Mouse (Mus musculus) midbrain, embryonic 10.5 days (tissue): ENCODE measurements around the gene Ppp1r14a. TPM values are rescaled to one million over a fixed set of nuclear protein-coding genes. Genes with fewer than 3 reads are reported as not detected.

Experiments
- DNase-seq: peaks from one replicate; pipeline ENCODE4 v3.0.0-alpha.2; 2017; ENCODE audit warnings: low spot score
- H3K27ac ChIP-seq: fragments of 300-500 bp; sonication (generic); replicated peaks from 2 replicates; pipeline ENCODE4 v1.5.1; 2016; ENCODE audit warnings: mild to moderate bottlenecking
- H3K27me3 ChIP-seq: fragments of 300-500 bp; sonication (generic); 2 replicates; pipeline ENCODE4 v1.6.1; 2016; ENCODE audit warnings: low read depth, mild to moderate bottlenecking; ENCODE audit not compliant: poor library complexity, severe bottlenecking
- H3K36me3 ChIP-seq: fragments of 300-500 bp; sonication (generic); 2 replicates; pipeline ENCODE4 v1.6.1; 2016; ENCODE audit warnings: mild to moderate bottlenecking, moderate library complexity
- H3K4me1 ChIP-seq: fragments of 300-500 bp; sonication (generic); 2 replicates; pipeline ENCODE4 v1.6.1; 2016
- H3K4me3 ChIP-seq: fragments of 300-500 bp; sonication (generic); 2 replicates; pipeline ENCODE4 v1.5.1; 2016; ENCODE audit warnings: mild to moderate bottlenecking, moderate library complexity
- H3K9me3 ChIP-seq: fragments of 300-500 bp; sonication (generic); replicated peaks from 2 replicates; pipeline ENCODE4 v1.6.1; 2016; ENCODE audit warnings: mild to moderate bottlenecking
- WGBS: fragments of 180-500 bp; shearing (Covaris S2); methylation state at CpG from one replicate; pipeline ENCODE4 v1.1.7; 2016; 5-methylcytosine and 5-hydroxymethylcytosine counted together
- polyA plus RNA-seq: library from polyadenylated mRNA; unstranded; fragments of >200 nt; fragmentation: Nextera tagmentation; extraction: Ambion mirVana; gene quantifications from 2 replicates; pipeline ENCODE4 v1.2.1, GENCODE M21; 2016

Gene Ppp1r14a
- polyA plus RNA-seq, 1 experiment from 2014 or later = 21.9 TPM

DNA sequence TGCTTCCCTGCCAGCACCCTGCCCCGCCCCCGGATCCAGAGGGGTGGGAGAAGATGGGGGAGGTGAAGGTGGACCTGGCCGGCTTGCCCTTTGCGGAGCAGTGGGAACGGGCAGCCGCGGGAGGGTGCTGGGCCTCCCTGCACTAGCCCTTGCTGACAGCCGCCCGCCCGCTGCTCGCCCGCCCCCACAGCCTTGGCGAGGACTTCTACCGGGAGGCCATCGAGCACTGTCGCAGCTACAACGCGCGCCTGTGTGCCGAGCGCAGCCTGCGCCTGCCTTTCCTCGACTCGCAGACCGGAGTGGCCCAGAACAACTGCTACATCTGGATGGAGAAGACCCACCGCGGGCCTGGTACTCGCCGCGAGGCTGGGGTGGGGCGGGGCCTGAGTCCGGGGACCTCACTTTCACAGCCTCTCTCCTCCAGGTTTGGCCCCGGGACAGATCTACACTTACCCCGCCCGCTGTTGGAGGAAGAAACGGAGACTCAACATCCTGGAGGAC is 20.2 kb downstream of the Ppp1r14a start:
- H3K4me3 ChIP-seq = peak overlapping the region; percentile 82
- H3K27ac ChIP-seq = peak overlapping the region; percentile 78
- H3K9me3 ChIP-seq = no peaks in the 10 kb centered on the region
- peaks cover 54% of the 10 kb centered on the region for H3K27me3 ChIP-seq
- DNase-seq = peak; percentile 60
- WGBS = 1% methylated on average over 36 of the region's 36 CpGs
- H3K4me1 ChIP-seq = peaks cover 94% of the 10 kb centered on the region
- H3K36me3 ChIP-seq = peaks cover 39% of the 10 kb centered on the region

DNA sequence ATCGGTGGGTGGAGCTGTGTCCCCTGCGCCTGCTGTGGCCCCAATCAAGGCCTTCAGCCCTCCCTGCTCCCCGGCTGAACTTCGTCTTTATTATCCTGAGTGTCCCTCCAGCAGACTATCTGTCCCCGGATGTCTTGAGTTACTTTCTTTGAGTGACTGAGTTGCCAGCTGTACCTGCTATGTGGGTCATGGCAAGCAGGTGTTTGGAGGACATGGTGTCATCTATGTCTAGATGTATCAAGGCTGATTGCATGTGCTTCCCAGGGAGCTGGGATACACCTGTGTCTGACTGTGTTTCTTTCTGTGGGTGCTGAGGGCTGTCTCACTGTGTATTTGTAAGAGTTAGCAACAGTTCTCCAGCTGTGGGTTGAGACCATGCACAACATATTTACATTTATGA is 20.6 kb downstream of the Ppp1r14a start:
- peaks cover 54% of the 10 kb centered on the region for H3K27me3 ChIP-seq
- H3K36me3 ChIP-seq = peaks cover 44% of the 10 kb centered on the region
- H3K9me3 ChIP-seq = no peaks in the 10 kb centered on the region
- peak overlapping the region; percentile 78 for H3K27ac ChIP-seq
- 11% methylated on average over 5 of the region's 5 CpGs for WGBS
- H3K4me3 ChIP-seq = peak overlapping the region; percentile 82
- peaks cover 94% of the 10 kb centered on the region for H3K4me1 ChIP-seq
- no peak for DNase-seq

DNA sequence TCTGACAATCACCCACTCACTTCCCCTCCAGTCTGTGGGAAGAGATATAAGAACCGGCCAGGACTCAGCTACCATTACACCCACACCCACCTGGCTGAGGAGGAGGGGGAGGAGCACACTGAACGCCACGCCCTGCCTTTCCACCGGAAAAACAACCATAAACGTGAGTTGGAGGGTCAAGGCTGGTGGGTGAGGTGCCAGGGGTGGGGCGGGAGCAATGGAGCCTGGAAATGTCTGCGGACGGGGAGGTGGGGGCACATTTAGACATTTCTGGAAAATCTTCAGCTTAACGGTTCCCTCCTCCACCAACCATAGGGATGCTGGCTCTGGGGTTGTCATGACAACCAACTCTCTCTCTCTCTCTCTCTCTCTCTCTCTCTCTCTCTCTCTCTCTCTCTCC is 23.9 kb downstream of the Ppp1r14a start:
- Histone ChIP-seq H3K9me3 (no peaks in the 10 kb centered on the region), H3K4me1 (peaks cover 94% of the 10 kb centered on the region), H3K36me3 (peaks cover 63% of the 10 kb centered on the region), H3K27ac (peak overlapping the region; percentile 57), H3K27me3 (peaks cover 37% of the 10 kb centered on the region), H3K4me3 (peak overlapping the region; percentile 21; the same call in 1 of the 2 replicates)
- no peak for DNase-seq
- WGBS = 28% methylated on average over 9 of the region's 9 CpGs

DNA sequence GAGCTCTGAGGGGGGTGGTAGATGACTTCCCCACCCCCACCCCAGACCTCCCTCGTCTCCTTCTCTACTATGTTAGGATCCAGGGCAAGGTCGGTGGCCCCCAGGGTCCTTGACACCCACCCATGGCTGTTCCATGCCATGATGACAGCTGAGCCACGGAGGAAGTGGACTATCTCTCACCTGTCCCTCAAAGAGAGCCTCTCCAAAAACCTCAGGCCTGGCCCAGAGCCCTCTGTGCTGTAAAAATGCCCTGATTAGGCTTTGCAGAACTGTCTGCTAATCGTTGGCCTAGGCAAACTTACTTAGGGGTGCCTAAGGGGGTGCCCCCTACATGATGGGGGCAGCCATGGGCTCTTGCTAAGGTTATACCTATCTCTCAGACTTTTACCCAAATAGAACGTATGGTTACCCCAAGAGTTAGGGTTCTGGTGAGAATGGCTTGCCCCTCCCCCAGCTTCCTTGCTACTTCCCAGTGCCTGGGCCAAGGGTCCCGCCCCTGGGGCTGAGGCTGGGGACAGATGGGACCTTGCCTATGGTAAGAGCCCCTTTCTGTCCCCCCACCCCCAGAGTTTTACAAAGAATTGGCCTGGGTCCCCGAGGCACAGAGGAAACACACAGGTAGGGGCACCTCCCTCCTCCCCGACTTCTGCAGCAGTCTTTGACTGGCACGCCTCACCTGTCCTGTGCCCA is 24.6 kb downstream of the Ppp1r14a start:
- WGBS = 47% methylated on average over 9 of the region's 9 CpGs
- Histone ChIP-seq H3K27me3 (peaks cover 31% of the 10 kb centered on the region), H3K36me3 (peaks cover 63% of the 10 kb centered on the region), H3K4me1 (peaks cover 94% of the 10 kb centered on the region), H3K9me3 (no peaks in the 10 kb centered on the region), H3K4me3 (peak overlapping the region; percentile 2; the same call in 1 of the 2 replicates), H3K27ac (0 out of 2 replicates have a peak overlapping the region, but pooled peaks have one; percentile 39)
- DNase-seq = no peak

DNA sequence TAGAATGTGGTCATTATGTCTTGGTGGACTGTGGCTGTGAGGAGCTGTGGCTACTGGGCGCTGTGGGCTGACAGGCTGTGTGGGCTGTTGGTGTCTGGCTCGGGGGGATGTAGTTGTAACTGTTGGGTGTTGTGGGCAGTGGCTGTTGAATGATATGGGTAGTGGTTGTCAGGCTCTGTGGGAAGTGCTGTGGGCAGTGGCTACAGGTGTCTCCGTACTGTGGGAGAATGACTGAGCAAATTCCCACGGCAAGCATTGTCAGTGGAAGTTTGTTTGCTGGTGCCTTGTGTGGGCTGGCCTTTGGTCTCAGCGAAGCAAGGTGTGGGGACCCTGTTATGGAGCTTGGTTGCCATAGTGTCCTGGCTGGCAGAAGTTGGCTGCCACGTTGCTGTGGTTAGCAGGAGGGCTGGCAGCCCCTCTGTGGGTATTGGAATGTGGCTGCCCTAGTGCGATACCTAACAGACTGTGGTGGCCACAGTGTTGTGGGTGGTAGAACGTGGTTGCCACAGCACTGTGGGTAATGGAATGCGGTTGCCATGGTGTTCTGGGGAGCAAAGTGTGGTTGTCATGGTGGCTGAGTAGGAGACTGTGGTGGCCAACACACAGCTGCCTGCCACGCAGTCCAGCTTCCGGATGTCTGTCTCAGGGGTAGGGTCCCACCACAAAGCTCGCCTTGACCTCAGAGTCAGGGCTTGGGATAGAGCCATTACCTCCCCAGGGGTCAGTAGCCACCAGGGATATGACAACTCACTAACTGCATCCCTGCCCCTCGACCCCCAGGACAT is 25.9 kb downstream of the Ppp1r14a start:
- DNase-seq = peak; percentile 82
- Histone ChIP-seq H3K4me3 (peak overlapping the region; percentile 26), H3K36me3 (peaks cover 62% of the 10 kb centered on the region), H3K27me3 (peaks cover 19% of the 10 kb centered on the region), H3K4me1 (peaks cover 94% of the 10 kb centered on the region), H3K27ac (peak overlapping the region; percentile 94), H3K9me3 (no peaks in the 10 kb centered on the region)
- 65% methylated on average over 13 of the region's 13 CpGs for WGBS

DNA sequence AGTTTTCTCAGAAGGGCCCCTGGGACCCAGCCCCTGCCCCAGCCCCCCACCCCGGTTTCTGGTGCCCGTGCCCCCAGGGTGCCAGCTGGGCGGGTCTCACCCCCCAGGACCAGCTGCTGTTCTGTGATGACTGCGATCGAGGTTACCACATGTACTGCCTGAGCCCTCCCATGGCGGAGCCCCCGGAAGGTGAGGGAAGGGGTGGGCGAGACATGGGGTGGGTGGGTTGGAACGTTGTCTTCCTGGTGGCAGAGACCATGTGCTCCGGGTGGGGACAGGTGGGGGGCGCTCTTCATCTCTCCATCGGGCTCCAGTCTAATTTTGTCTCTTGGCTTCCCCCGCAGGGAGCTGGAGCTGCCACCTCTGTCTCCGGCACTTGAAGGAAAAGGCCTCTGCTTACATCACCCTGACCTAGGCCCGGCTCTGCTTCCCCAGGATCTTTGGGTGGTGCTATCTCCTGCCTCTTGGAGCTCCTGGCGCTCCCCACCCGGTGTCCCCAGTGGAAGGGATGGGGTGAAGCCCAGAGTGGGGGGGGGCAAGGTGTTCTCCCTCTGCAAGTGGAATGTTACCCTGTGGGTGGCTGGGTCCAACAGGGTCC is 27.1 kb downstream of the Ppp1r14a start:
- H3K27ac ChIP-seq = peak overlapping the region; percentile 94
- peaks cover 7% of the 10 kb centered on the region for H3K27me3 ChIP-seq
- H3K4me1 ChIP-seq = peaks cover 93% of the 10 kb centered on the region
- 61% methylated on average over 17 of the region's 17 CpGs for WGBS
- peaks cover 52% of the 10 kb centered on the region for H3K36me3 ChIP-seq
- DNase-seq = no peak
- H3K9me3 ChIP-seq = no peaks in the 10 kb centered on the region
- H3K4me3 ChIP-seq = 0 out of 2 replicates have a peak overlapping the region, but pooled peaks have one; percentile 1

DNA sequence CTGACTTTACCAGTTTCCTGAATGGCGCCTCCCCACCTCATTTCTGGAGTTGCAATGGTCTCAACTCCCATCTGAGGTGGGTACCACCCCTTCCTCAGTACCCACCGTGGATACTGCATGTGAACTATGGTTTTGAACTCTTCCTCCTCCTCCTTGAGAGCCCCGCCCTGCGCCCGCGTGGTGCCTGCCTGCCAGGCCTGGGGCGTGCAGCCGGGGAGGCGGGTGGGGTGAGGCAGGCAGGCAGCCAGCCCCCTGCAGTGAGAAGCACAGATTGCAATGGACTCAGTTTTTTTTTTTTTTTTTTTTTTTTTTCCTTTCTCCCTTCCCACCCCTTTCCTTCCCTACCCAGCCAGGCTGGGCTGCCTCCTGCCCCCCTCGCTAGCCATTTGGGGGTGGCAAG is 27.9 kb downstream of the Ppp1r14a start:
- H3K9me3 ChIP-seq = no peaks in the 10 kb centered on the region
- WGBS = 4% methylated on average over 10 of the region's 10 CpGs
- H3K4me1 ChIP-seq = peaks cover 98% of the 10 kb centered on the region
- DNase-seq = peak; percentile 69
- H3K27ac ChIP-seq = peak overlapping the region; percentile 94
- H3K27me3 ChIP-seq = 0 out of 2 replicates have a peak, but pooled peaks cover 4% of the 10 kb centered on the region
- H3K36me3 ChIP-seq = peaks cover 48% of the 10 kb centered on the region
- H3K4me3 ChIP-seq = peak overlapping the region; percentile 51

DNA sequence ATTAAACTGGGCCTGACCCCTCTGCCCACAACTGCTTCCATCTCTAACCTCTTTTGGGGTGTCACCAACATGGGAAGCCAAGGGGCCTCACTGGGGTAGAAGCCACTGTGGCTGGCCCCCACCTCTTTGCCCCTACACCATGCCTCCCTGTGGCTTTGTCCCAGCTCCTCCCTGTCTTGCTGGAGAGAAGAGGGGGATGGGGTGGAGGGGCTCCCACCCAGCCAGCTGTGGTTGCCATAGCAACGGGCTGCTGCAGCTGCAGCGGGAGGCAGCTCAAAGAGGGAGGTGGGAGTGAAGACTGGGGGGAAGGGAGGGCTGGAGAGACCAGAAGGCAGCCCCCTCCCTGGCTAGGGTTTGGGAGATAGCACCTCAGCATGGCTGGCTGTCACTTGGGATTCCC is 28.4 kb downstream of the Ppp1r14a start:
- Histone ChIP-seq H3K4me3 (peak overlapping the region; percentile 51), H3K36me3 (peaks cover 42% of the 10 kb centered on the region), H3K27ac (peak overlapping the region; percentile 94), H3K4me1 (peaks cover 95% of the 10 kb centered on the region), H3K9me3 (no peaks in the 10 kb centered on the region), H3K27me3 (0 out of 2 replicates have a peak, but pooled peaks cover 4% of the 10 kb centered on the region)
- 0% methylated on average over 2 of the region's 2 CpGs for WGBS
- DNase-seq = peak; percentile 93

DNA sequence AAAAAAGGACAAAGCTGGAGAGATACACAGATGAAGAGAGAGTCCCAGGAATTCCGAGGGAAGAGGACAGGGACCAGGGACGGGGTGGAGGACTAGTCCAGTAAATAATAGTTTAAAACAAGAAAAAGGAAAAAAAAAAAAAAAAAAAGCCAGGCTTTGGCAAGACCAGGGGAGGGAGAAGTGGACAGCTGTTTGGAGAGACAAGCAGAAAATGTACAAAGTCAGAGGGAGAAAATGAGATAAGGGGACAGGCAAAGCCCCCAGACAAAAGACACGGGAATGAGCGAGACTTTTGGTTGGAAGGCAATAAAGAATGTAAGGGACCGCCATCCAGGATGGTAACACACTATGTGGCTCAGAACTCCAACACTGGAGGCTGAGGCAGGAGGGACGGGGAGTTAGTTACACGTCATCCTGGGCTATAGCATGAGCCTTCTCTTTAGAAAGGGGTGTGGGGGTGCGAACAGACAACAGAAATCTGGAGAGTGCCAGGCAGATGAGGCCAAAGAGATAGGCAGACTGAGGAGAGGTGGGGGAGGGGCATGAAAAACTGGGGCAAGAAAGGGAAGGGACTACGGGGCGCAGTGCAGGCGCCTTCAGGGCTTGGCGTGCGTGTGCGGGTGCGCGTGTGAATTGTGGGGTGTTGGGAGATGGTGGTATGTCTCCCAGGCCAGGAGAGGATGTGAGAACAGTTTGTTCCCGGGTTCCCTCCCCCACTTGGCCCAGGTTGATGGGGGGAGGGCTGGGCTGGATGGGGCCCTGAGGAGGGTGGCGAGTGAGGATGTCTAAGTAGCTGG is 29.2 kb downstream of the Ppp1r14a start:
- WGBS = 1% methylated on average over 18 of the region's 18 CpGs
- Histone ChIP-seq H3K9me3 (no peaks in the 10 kb centered on the region), H3K4me3 (peak overlapping the region; percentile 51), H3K27ac (peak overlapping the region; percentile 94), H3K4me1 (peaks cover 87% of the 10 kb centered on the region), H3K27me3 (no peaks in the 10 kb centered on the region), H3K36me3 (peaks cover 42% of the 10 kb centered on the region)
- peak; percentile 64 for DNase-seq

DNA sequence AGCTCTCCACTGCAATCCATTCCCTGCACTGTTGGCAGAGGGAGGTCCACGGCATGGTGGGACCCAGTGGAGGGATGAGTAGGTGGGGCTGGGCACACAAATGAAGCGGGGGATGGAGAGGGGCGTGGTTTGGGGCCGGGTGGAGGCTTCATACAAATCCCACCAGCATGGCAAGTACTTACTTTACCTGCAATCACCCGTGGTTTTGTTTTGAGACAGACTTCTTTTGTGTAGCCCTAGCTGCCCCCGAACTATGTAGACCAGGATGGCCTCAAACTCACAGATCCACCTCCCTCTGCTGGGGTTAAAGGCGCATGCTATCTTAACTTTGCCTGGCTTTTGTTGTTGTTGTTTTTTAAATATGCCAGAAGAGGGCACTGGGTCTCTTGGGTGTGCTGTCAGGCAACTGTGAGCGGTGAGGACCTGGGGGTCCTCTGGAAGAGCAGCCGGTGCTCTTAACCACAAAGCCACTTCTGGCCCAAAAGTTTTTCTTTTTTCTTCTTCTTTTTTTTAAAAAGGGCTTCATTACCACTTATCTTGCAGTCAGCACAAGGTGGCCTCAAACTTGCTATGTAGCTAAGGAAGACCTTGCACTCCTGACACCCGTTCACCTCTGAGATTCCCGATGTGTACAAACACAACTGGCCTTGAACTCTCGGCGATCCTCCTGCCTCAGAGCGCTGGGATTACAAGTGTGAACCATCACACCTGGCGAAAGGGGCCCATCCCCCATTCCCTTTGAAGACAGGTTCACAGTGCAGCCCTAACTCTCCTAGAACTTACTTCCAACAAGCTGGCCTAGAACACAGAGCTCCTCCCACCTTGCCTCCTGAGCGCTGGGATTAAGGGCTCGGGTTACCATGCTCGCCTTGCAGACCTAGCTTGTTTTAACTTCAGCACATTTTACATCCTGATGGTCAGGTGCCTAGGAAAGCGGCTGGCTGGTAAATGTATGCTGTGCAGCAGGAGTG is 30.5 kb downstream of the Ppp1r14a start:
- peak overlapping the region; percentile 94 for H3K27ac ChIP-seq
- no peaks in the 10 kb centered on the region for H3K27me3 ChIP-seq
- H3K4me1 ChIP-seq = peaks cover 74% of the 10 kb centered on the region
- 8% methylated on average over 19 of the region's 19 CpGs for WGBS
- DNase-seq = peak; percentile 52
- H3K36me3 ChIP-seq = peaks cover 40% of the 10 kb centered on the region
- H3K4me3 ChIP-seq = peak overlapping the region; percentile 51
- H3K9me3 ChIP-seq = no peaks in the 10 kb centered on the region

DNA sequence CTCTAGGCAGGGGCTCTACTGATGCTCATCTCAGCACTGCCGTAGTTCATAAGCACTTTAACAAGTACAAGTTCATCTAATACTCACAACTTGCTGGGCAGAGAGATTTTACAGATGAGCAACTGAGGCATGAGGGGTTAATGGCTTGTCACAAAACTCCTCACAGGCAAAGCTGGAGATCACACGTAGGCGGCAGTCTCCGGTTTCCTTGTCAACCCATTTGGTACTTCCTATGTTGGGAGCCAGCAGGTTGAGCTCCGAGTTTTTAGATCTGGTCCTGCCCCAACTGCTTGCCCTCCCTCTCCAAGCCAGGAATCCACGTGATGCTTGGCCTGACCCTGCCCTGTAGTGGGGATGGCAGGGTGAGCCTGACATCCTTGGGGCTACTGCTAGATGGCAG is 38.0 kb downstream of the Ppp1r14a start:
- WGBS = 92% methylated on average over 6 of the region's 6 CpGs
- H3K27ac ChIP-seq = no peak overlapping the region
- peaks cover 76% of the 10 kb centered on the region for H3K36me3 ChIP-seq

More for the DNA sequence above, 38.0 kb downstream of the Ppp1r14a start:
- Histone ChIP-seq H3K4me3 (no peak overlapping the region), H3K27me3 (no peaks in the 10 kb centered on the region), H3K9me3 (no peaks in the 10 kb centered on the region), H3K4me1 (peaks cover 1% of the 10 kb centered on the region)
- no peak for DNase-seq
